Comparison of ENCODE assay signal across 20 mouse cellular contexts in genomic region chr1:191987481-191987769, GRCm38 (mm10). TPM values are rescaled to one million over a fixed set of nuclear protein-coding genes. Genes with fewer than 3 reads are reported as not detected.
"Had no signal": no experiment of that assay in that cellular context is flagged by ENCODE, and none has a peak within 500 bp of the region (broad histone marks: within the 10 kb centered on the region; RNA-seq: fewer than 3 reads in every experiment).

No protein-coding gene starts in this region.

- H3K36me3 ChIP-seq: midbrain, embryonic 10.5 days; neural tube, embryonic 13.5 days; neural tube, embryonic 15.5 days; stomach, embryonic 15.5 days had no signal

- ATAC-seq: midbrain, embryonic 16.5 days had no signal

- H3K4me2 ChIP-seq: lung, embryonic 14.5 days; neural tube, embryonic 13.5 days; neural tube, embryonic 15.5 days; stomach, embryonic 15.5 days had no signal

- H3K9me3 ChIP-seq: midbrain, embryonic 10.5 days; neural tube, embryonic 13.5 days; neural tube, embryonic 15.5 days; stomach, embryonic 15.5 days had no signal

- DNase-seq: lung, adult 18-20 months; lung, embryonic 14.5 days; lung, postnatal 10 days; lung, postnatal 4 days; midbrain, embryonic 14.5 days; retina, postnatal 1 day; right cerebral cortex, adult 18-20 months; right cerebral cortex, postnatal 25 days; right cerebral cortex, postnatal 4 days; thymus, postnatal 25 days; thymus, postnatal 4 days had no signal

- H3K9ac ChIP-seq: liver, embryonic 14.5 days; lung, embryonic 14.5 days; neural tube, embryonic 13.5 days; neural tube, embryonic 15.5 days; stomach, embryonic 15.5 days had no signal

- H3K27ac ChIP-seq: liver, embryonic 14.5 days; midbrain, embryonic 10.5 days; neural tube, embryonic 13.5 days; neural tube, embryonic 15.5 days; stomach, embryonic 15.5 days; stomach, postnatal 0 days had no signal

- H3K4me3 ChIP-seq: midbrain, embryonic 10.5 days; myocyte; neural tube, embryonic 13.5 days; neural tube, embryonic 15.5 days; stomach, embryonic 15.5 days had no signal

- H3K4me1 ChIP-seq: stomach, embryonic 15.5 days had no signal

RNA-seq across cellular contexts. Expression of gene Rd3, which starts 10.3 kb away (rescaled TPM):
- total RNA-seq: megakaryocyte-erythroid progenitor cell, adult 5-6 weeks had no signal
- polyA plus RNA-seq: myocyte had no signal
